Mouse (Mus musculus): Measurements from ENCODE around the gene Mapk13.
A peak's percentile ranks its signal among the peaks of the same experiment; 100 is the strongest.
"Not testable (repeated sequence)": the region's sequence is repeated elsewhere in the genome, so short reads cannot be mapped to it uniquely, and the experiment has no call there.

Mapk13 gene

DNA sequence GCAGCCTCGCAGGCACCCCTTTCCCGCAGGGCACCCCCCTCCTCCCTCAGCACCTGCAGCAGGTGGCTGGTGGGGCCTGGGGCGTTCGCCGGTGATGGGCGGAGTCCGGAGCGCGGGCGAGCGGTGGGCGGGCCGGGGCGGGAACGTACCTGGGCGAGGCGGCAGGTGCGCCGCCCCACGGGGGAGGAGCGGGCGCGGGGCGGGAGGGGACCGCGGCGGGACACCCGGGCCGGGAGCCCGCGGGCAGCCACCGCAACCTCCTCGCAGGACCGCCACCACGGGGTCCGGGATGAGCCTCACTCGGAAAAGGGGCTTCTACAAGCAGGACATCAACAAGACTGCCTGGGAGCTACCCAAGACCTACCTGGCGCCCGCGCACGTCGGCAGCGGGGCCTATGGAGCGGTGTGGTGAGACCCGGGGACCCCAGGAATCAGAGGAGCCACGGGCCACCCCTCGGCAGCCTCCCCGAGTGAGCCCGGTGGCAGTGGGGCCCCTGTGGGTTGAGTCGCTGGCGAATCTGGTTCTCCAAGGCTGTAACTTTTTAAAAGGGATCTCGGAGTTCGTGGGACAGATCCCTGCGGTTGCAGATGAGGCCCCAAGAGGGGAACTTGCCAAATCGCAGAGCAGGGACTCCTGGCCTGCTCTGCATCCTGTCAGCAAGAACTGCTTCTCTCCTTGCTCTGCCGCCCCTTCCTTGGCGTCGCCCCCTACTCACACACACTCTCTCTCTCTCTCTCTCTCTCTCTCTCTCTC lies at the start of gene Mapk13:
Mapk13 (plus strand) TSS at position 177 of the 754 bp plus-strand sequence.
- DNase-seq (ENCODE audit: low spot score), result peak; percentile 27

DNA sequence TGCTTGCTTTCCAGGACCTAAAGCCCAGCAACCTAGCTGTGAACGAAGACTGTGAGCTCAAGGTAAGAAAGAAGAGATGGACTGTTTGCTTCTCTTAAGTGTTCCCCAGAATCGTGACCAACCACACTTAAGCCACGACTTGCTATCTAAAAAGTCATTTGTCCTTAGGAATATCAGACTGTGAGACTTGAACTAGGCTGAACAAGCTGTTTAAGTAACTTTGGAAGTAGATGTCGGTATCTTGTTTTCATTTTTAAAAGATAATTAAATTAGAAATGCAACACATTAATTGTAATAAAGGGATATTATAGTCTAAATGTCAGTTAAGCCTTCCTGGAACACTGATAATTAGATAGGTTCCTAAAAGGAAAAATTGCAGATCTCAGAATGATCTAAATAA lies 43.3 kb upstream of the Mapk13 start, which contains the start of gene AC170998.1:
AC170998.1 (plus strand) TSS at position 301 of the 400 bp plus-strand sequence.
- no peak for DNase-seq (ENCODE audit: low spot score)

DNA sequence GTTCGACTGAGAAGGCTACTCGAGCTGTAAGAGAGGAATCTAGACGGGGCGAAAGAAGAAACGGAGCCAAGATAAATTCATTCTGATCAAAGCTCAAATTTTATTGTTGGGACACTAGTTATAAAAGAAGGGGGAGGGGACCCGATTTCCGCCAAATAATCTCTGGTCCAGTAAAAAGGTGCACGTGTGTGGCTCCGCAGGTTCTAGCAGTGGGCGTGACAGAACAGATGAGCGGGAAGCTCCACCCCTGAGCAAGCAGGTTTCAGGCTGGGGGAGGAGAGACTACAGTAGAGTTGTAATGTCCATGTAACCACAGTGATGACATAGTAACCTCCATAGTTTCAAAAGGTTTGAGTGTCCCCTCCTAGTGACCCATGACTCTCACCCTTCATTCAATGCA lies 41.6 kb upstream of the Mapk13 start:
- DNase-seq (ENCODE audit: low spot score), result not testable (repeated sequence)

DNA sequence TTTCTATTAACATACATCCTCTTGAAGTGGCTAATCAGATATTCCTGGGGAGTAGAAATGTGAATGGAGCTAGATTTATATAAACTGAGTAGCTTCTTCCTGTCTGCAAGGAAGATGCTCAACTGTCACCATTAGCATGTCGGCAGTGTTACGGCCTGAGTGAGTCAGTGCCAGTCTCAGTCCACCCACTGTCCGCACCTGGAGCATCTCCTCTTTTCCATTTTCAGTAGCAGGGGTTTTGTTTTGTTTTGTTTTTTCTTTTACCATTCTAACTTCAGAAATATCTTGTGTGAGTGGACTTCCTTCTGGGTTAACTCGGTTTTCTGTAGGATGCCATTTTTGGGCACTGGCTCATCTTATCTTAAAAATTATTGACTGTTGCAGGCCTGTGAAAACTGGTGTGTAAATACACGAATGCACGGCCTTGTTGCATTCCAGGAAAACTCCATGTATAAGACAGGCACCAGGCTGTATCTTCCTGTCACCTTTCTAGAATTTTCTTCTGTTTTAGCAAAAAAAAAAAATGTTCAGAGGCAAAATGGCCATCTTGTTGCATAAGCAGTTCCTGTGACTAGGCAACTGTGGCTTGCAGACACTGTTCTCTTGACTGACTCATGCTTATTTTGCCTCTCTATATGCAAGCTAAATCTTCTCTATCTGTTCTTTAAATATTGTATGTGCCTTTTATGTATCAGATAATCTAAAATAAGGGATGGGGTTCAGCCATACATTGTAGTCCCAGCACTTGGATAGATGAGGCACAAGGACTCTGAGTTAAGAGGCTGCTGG lies 33.6 kb upstream of the Mapk13 start:
- DNase-seq (ENCODE audit: low spot score), result no peak

DNA sequence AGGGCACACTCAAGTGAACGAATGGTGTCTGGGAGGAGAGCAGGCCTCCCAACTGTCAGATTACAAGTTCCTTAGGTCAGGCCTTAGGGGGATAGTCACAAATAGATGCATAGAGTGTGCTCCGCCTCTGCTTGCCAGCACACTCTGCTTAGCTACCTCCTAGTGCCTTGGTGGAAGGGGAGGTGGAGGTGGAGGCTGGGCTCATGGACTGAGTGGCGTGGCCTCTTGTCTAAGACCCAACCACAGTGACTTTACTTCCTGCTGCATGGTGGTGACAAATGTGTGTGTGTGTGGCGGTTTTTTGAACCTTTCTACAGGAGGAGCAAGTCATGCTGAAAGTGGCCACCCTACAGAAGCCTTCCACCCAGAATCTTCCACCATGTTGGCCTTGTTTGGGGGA lies 32.6 kb upstream of the Mapk13 start:
- DNase-seq (ENCODE audit: low spot score), result no peak

DNA sequence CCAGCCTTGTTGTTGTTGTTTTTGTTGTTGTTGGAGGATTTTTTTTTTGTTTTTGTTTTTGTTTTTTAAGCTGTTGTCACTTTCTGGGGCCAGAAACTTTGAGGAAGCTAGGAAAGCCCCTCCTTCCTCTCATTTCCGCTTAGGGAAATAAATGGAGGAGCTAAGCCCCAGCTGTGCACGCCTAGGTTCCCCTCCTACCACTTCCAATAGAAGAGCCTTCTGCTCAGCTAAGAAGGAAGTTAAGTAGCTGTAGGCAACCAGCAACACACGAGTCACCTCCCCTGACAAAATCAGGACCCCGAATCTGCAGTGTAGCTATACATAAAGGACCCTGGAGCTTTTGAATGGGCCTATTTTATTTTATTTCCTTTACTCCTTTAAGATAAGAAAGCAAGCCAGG lies 31.1 kb upstream of the Mapk13 start:
- no peak for DNase-seq (ENCODE audit: low spot score)

DNA sequence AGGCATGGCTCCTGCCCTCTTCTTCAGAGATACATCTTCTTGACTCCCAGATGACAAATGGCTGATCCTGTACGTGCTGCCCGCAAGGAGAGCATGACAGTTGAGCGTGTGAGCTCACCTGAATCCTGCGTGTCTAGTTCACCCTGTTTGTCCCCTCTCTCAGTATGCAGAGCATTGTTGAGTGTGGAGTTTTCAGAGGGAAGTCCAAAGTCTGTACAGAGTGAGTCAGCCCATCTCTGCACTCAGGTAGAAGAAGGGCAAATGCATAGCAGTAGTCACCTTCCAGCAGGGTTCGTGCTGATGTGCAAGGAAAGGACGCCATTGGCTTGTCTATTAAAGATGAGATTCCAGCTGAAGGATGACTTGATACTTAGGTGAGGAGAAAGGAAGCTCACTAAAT lies 29.9 kb upstream of the Mapk13 start:
- no peak for DNase-seq (ENCODE audit: low spot score)

DNA sequence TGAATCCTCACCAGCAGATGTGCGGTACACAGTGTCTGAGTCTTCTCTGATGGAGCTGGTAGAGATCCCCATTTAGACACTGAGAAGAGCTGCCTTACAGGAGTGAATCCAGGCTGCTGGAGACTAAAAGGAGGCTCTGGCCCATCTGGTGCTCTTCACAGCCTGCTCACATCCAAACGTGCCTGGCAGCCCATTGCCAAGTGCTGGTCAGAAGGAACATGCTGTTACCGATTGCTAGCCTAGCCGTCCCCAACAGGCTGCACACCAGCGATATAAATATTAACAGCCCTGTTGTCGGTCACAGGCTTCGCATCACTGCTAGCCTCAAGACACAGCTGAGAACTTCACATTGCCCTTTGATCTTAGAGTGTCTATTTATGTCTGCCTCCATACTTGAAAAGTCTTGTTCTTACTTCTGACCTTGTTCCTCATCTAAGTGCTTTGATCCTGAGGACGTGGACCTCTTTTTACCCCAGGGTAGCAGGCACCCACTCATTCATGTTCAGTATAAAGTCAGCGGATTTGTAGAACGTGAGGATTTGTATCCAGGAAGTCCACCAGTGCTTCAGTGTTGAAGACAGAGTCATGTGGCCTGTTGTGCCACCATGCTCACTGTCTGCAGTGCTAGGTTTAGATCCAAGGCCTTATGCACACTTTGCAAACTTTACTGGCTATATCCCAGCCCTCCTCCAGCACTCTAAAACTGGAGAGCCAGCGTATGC lies 25.8 kb upstream of the Mapk13 start:
- DNase-seq (ENCODE audit: low spot score), result no peak

DNA sequence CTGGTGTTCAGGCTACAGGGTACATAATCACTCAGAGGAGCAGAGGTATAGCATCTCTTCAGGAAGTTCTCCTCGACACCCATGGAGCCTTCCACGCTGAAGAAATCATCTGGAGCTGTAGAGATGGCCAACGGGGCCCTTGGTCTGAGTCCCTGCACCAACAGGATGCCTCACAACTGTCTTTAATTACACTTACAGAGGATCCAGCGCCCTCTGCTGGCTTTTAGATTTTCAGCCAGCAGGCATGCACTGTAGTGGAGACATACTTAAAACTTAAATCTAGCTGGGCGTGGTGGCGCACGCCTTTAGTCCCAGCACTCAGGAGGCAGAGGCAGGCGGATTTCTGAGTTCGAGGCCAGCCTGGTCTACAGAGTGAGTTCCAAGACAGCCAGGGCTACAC lies 25.2 kb upstream of the Mapk13 start:
- peak; percentile 24 for DNase-seq (ENCODE audit: low spot score)

DNA sequence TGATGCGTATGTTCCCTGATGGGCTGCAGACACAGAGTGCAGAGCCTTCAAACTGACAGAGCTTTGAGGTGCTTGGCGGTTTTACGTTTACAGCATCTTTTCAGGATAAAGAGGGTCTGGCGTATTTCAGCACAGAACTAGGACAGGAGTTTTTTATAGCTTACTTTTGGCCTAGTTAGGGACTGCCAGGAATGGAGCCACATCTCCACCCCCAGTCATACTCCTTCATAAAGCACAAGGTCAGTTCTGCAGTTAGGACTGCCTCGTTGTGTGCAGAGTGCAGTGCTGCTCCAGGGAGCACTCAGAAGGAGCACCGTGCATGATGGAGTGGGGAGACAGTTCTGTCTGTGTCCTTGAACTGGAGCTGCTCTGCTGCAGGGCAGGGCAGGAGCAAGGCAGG lies 23.3 kb upstream of the Mapk13 start:
- DNase-seq (ENCODE audit: low spot score), result no peak

DNA sequence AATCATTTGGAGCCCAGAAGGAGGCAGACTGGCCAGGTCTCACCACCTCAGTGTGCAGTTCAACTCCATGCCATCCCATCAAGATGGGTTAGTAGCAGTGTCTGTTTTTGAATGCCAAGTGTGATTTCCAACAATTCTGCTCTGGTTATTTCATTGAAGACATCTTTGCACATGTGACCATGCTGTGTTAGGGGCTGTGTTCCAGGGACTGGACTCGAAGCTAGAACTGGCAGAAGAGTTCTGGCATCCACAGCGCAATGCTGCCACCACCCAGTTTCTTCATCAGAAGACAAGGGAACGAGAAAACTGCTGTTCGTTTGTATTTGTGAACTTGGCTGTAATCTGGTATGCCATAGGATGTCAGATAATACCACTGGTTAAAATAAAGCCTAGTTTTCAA lies 21.1 kb upstream of the Mapk13 start:
- DNase-seq (ENCODE audit: low spot score), result no peak

DNA sequence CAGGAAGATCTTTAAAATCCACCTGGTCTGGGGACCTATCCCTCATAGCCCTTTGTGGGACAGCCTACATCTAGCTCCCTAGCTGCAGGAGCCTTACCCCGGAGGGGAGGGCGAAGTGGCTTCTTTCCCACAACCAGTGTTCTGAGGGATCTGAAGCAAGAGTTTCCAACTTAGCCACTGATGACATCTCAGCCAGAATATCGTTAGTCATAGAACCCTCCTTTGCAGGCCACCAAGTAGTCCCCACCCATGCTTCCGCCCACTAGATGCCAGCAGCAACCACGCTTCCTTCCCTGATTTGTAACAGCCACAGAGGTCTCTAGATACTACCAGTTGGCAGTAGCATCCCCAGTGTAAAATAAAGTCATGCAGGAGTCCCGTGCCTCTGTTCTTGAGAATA lies 18.5 kb upstream of the Mapk13 start:
- DNase-seq (ENCODE audit: low spot score), result no peak

DNA sequence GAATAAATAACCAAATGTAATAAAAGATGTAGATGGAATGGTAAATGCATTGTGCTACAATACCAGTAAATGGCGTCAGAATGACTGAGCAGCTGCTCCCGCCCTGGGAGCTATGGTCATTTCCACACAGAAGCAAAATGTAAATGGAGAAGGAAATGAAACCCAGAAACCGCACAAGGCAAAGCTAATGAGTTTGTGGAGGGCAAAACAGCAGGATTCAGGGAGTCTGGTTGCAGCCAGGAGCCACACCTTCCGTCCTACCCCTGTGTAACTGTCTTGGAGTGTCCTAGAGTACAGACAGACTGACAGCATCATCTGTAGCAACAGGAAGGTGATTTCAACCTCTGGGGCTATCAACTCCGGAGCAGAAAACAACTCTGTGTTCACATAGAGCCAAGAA lies 12.7 kb upstream of the Mapk13 start:
- DNase-seq (ENCODE audit: low spot score), result no peak

DNA sequence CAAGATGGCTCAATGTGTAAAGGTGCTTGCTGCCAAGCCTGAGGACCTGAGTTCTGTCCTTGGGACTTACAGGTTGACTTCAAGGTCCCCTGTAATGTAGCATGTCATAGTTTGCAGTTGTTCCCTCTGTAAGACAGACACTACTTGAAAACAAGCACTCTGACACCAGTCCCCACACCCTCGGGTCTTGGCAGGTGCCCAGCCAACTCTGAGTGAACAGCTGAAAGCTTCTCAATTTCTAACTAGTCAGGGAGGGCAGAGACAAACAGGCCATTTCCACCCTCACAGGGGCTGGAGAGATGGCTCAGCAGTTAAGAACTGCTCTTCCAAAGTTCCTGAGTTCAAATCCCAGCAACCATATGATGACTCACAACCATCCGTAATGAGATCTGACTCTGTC lies 11.6 kb upstream of the Mapk13 start:
- no peak for DNase-seq (ENCODE audit: low spot score)

DNA sequence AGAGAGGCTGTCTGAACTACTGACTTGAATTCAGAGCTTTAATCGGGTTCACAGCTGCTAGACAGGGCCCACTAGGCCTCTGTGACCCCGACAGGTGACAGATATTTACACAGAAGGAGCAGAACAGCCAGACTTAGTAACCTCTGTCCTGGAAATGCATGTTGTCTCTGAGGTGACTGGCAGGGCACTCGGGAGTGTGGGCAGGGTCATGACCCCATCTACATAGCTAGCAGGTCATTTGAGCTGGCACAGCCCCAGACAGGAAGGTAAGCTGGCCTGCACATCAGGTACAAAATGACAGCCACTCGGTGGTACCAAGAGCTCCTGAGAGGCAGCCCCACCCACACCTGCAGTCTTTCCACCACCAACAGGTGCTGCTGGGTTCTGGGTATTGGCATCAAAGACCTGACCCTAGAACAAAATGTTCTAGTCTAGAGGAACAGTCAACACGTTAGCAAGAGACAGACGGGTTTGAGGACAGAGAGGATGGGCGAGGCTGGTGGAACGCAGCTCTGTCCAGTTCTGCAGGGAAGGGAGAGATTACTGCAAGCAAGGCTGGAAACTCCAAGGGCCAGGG lies 8.3 kb upstream of the Mapk13 start:
- no peak for DNase-seq (ENCODE audit: low spot score)

DNA sequence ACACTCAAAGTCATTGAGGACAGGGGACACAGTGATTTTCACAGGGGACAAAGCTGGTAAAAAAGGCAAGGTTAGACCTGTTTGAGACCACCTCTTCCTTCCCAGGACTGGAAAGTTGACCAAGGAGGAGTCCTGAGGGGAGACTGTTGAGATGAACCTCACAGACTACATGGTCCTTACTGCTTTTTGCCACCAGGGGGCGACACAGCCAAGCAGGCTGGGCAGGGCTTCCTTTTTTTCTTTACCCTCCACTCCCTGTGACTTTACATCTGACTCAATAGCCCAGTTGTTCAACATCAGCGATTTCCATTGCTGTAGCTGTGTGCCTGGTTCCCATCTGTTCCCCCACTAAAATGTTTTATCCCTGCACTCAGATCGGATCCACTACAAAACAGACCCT lies 7.2 kb upstream of the Mapk13 start:
- DNase-seq (ENCODE audit: low spot score), result peak; percentile 79

DNA sequence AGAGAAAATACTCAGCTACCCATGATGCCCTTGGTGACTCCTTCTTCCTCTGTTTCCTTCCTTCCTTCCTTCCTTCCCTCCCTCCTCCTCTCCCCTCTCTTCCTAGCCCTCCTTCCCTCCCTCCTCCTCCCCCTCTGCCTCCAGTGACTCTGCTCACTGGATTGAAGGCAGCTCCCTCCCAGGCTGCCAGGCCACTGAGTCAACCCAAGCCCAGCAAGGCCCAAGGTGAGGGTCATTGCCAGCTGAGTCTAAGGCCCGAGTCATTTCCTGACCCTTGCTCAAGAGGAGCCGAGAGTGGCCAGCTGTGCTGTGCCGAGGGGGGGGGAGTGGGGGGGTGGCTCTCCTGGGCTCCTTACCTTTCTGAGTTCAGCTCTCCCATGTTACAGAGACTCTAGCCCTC lies 2.9 kb upstream of the Mapk13 start:
- no peak for DNase-seq (ENCODE audit: low spot score)

DNA sequence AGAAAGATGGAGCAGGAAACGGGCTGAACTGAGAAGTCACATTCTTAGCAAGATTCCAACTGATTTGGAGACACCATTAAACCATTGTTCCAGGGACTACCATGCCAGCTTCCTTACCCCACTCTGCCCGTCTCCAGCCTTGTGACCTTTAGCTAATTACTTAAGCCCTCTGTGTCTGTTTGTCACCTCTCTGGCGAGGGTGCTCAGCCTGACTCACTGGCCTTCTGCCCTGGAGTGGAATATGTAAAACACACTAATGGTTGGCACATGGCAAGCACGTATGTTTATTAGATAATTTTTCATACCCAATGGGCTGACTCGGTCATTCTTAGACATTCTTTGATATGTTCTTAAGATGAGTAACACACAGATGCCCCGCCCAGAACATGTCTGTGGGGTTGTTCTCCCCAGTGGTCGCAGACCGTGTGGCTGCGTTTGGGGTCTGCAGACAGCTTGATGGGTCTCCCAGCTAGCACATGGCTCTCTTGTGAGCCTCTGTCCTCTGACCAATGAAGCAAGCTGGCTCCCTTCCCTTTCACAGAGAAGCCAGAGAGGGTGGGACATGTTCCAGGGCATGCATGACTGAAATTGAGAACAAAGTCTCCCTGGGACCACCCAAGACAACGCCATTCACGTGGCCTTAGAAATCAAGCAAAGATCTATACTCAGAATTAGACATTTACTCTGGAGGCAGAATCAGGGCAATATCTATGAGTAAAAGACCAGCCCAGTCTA lies 2.1 kb upstream of the Mapk13 start:
- no peak for DNase-seq (ENCODE audit: low spot score)

DNA sequence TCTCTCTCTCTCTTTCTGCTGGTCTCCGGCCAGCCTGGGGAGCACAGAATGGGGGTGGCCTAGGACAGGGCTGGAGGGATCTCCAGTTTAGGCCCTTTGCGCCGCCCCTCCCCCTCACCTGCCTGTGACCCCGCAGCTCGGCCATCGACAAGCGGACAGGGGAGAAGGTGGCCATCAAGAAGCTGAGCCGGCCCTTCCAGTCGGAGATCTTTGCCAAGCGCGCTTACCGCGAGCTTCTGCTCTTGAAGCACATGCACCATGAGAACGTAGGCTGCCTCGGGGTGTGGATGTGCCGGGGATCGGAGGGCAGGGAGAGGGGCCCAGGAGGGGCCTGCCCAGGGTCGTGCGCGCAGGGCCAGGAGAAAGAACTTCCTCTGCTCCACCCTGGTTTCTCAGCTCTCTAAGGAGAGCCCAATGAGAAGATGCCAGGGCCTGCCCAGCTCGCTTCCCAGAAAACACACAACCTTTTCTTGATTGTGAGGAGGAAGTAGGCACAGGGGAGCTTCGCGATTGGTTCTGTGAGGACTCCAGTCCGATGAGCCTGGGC lies 851 bp downstream of the Mapk13 start:
- DNase-seq (ENCODE audit: low spot score), result peak; percentile 39

DNA sequence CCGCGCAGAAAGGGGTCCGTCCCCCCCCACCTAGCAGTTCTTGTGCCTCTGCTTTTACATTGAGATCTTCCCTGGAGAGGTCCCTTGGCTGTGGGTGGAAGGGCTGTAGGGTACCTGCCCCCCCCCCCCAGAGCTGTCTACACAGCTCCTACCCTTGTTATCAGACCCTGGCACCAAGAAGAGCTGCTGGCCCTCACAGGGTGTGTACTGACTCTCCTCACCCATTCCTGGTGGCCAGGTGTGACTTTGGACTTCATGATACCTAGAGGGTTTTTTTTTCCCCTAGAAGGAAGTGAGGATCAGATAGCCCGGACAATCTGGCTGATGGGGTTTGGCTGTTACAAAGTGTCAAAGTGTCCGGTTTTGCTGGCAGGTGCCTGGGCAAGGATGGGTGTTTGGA lies 2.2 kb downstream of the Mapk13 start:
- no peak for DNase-seq (ENCODE audit: low spot score)

DNA sequence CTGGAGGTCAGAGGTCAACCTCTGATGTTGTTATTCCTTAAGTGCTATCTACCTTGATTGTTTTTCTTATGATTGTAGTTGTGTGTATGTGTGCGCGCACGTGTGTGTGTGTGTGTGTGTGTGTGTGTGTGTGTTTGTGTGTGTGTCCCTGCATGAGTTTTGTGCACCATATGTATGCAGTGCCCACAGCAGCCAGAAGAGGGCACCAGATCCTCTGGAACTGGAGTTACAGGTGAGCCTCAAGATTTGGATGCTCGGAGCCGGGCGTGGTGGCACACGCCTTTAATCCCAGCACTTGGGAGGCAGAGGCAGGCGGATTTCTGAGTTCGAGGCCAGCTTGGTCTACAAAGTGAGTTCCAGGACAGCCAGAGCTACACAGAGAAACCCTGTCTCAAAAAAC lies 5.2 kb downstream of the Mapk13 start:
- DNase-seq (ENCODE audit: low spot score), result not testable (repeated sequence)

DNA sequence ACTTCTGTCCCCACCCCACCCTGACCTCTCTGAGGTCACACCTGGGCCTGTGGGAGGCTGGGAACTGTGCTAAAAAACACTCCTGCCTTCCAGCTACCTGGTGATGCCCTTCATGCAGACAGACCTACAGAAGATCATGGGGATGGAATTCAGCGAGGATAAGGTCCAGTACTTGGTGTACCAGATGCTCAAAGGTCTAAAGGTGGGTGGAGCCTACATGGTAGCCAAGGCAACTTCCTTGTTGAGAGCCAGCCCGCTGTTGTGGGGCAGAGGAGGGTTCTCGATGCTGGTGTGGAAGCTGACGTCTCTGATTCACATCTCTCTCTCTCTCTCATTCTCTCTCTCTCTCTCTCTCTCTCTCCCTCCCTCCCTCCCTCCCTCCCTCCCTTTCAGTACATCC lies 6.1 kb downstream of the Mapk13 start:
- no peak for DNase-seq (ENCODE audit: low spot score)

All from retina, embryonic 14.5 days (tissue).